Mouse (Mus musculus): ENCODE measurements around the gene Endog.

GRCm38 (mm10) chr2:30173541-30174240 is 2.4 kb downstream of the Endog start:
- TF ChIP-seq CTCF (IDR thresholded peaks at IDR 0.05; ENCODE audit: borderline replicate concordance, insufficient read depth, low read length) = no peak
- no peak for TF ChIP-seq POLR2A (IDR thresholded peaks at IDR 0.05; ENCODE audit: low read depth, low read length)
